Mouse (Mus musculus) midbrain, embryonic 13.5 days (tissue): Measurements from ENCODE around the gene Uggt2. TPM values are rescaled to one million over a fixed set of nuclear protein-coding genes. Genes with fewer than 3 reads are reported as not detected.

Experiments
- ATAC-seq: fragments of 200-750 bp; cut with Nextera tagmentation; 2 replicates; pipeline ENCODE4 v1.8.0; 2017; ENCODE audit warnings: mild to moderate bottlenecking, moderate TSS enrichment, moderate library complexity
- H3K27ac ChIP-seq: fragments of 300-500 bp; sonication (generic); 2 replicates; pipeline ENCODE4 v1.5.1; 2015; ENCODE audit warnings: inconsistent platforms, mild to moderate bottlenecking, moderate library complexity
- H3K27me3 ChIP-seq: fragments of 300-500 bp; sonication (generic); 2 replicates; pipeline ENCODE4 v1.6.1; 2015; ENCODE audit warnings: mild to moderate bottlenecking, inconsistent platforms
- H3K36me3 ChIP-seq: fragments of 300-500 bp; sonication (generic); 2 replicates; pipeline ENCODE4 v1.6.1; 2015; ENCODE audit warnings: mild to moderate bottlenecking, inconsistent platforms
- H3K4me1 ChIP-seq: fragments of 300-500 bp; sonication (generic); replicated peaks from 2 replicates; pipeline ENCODE4 v1.6.1; 2015; ENCODE audit warnings: inconsistent platforms
- H3K4me2 ChIP-seq: fragments of 300-500 bp; sonication (generic); replicated peaks from 2 replicates; pipeline ENCODE4 v1.6.1; 2015; ENCODE audit warnings: moderate library complexity, mild to moderate bottlenecking, inconsistent platforms
- H3K4me3 ChIP-seq: fragments of 300-500 bp; sonication (generic); replicated peaks from 2 replicates; pipeline ENCODE4 v1.5.1; 2015; ENCODE audit warnings: mild to moderate bottlenecking, inconsistent platforms
- H3K9ac ChIP-seq: fragments of 300-500 bp; sonication (generic); replicated peaks from 2 replicates; pipeline ENCODE4 v1.6.1; 2015; ENCODE audit warnings: mild to moderate bottlenecking, inconsistent platforms
- H3K9me3 ChIP-seq: fragments of 300-500 bp; sonication (generic); 2 replicates; pipeline ENCODE4 v1.6.1; 2016; ENCODE audit warnings: mild to moderate bottlenecking, inconsistent platforms
- WGBS: fragments of 180-500 bp; shearing (Covaris S2); methylation state at CpG from one replicate; pipeline ENCODE4 v1.1.7; 2015; 5-methylcytosine and 5-hydroxymethylcytosine counted together
- polyA plus RNA-seq: library from polyadenylated mRNA; unstranded; fragments of >200 nt; fragmentation: Nextera tagmentation; extraction: Ambion mirVana; gene quantifications from 2 replicates; pipeline ENCODE4 v1.2.1, GENCODE M21; 2015

The Uggt2 gene
- polyA plus RNA-seq, 1 experiment from 2014 or later = 20.1 TPM

DNA sequence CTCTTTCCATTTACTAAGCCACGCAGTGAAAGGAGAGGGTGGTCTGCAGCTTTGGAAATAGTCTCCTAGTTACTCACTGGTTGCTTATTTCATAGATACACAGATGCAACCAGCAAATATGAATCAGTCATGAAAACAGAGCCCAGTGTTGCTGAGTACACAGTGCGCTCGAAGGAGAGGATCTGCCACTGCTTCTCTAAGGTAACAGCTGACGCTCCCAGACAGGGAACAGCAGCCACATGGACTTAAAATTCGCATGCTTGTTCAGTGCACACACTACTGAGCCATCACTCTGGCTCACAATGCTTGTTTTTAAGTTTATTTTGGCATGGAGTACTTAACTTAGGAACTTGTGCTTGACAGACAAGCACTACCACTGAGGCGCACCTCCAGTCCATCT, 127.0 kb downstream of the Uggt2 start:
- Histone ChIP-seq H3K9ac (no peak overlapping the region), H3K36me3 (peaks cover 64% of the 10 kb centered on the region)
- 93% methylated on average over 6 of the region's 6 CpGs for WGBS

DNA sequence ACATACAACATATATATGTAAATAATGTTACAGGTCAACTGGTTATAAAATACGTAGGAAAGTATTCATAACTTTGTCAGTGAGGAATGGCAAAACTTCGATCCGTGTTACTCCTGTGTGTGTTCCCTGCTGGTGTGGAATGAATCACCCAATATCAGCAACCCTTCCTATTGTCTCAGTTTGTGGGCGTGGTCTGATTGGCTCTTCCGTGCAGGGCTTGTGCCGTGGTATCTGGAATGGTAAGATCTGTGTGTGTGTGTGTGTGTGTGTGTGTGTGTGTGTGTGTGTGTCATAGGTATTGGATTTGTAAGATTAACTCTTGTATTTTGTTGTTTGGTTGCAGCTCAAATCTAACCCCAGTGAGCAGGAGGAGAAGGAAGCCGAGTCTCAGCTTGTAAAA, 131.6 kb downstream of the Uggt2 start:
- Histone ChIP-seq H3K27me3 (no peaks in the 10 kb centered on the region), H3K4me3 (no peak overlapping the region), H3K4me2 (no peak overlapping the region), H3K4me1 (no peaks in the 10 kb centered on the region), H3K36me3 (peaks cover 49% of the 10 kb centered on the region), H3K9me3 (no peaks in the 10 kb centered on the region), H3K27ac (no peak overlapping the region), H3K9ac (no peak overlapping the region)
- no peak for ATAC-seq
- WGBS = 84% methylated on average over 7 of the region's 7 CpGs

More for the DNA sequence above, 127.0 kb downstream of the Uggt2 start:
- no peak overlapping the region for H3K4me3 ChIP-seq
- H3K4me2 ChIP-seq = no peak overlapping the region
- H3K9me3 ChIP-seq = no peaks in the 10 kb centered on the region
- no peaks in the 10 kb centered on the region for H3K27me3 ChIP-seq
- no peak for ATAC-seq
- H3K27ac ChIP-seq = no peak overlapping the region
- H3K4me1 ChIP-seq = 0 out of 2 replicates have a peak, but pooled peaks cover 3% of the 10 kb centered on the region

DNA sequence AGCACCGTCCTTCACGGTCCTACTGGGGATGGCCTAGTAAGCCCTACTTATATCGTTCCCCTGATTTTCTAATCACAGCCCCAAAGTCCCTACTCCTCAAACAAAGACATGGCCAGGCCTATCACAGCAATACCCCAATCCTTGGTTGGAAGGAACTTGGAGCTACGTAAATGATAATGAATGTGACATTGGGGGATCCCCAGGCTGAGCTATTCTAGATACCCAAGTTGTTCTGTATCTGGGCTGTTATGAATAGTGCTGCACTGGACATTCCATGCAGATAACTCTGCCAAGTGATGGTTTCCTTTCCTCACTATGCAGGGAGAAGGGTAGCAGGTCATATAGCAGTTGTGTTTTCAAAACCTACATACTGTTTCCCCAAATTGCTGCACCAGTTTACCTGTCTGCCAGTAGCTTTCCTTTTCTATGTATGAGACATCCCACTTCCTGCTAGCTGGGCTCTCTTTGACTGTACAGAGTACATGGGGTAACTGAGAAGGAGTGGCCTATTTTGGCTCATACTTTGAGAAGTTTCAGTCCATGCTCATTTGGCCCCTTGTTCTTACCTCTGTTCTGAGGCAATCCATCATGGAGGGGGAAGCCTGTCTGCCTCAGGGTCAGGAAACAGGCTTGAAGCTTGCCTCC, 133.8 kb downstream of the Uggt2 start:
- Histone ChIP-seq H3K4me3 (no peak overlapping the region), H3K4me2 (no peak overlapping the region)
- 94% methylated on average over 4 of the region's 4 CpGs for whole genome bisulfite sequencing

DNA sequence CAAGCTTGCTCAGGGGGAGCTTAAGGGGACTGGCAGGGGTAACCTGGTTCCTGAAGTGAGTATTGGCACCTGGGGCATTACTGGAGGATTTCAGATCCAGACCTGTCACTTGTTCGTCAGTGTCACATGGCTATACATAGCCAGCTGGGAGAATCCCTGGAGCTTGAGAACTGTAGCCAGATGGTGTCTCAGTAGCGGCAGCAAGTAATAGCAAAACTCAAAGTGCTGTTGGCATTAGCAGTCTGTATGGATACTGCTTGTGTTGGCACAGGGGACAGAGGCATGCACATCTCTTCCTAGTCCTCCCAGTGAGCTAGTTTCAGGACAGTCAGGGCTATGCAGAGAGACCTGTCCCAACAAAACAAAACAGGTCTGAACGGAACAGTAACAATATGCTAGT, 141.2 kb downstream of the Uggt2 start:
- Histone ChIP-seq H3K9me3 (no peaks in the 10 kb centered on the region), H3K27me3 (no peaks in the 10 kb centered on the region), H3K4me3 (no peak overlapping the region), H3K9ac (no peak overlapping the region), H3K4me2 (no peak overlapping the region), H3K36me3 (peaks cover 54% of the 10 kb centered on the region), H3K4me1 (no peaks in the 10 kb centered on the region), H3K27ac (no peak overlapping the region)
- ATAC-seq = no peak
- 87% methylated on average over 3 of the region's 3 CpGs for WGBS

More for the DNA sequence above, 133.8 kb downstream of the Uggt2 start:
- no peak overlapping the region for H3K27ac ChIP-seq
- no peak overlapping the region for H3K9ac ChIP-seq
- H3K27me3 ChIP-seq = no peaks in the 10 kb centered on the region
- ATAC-seq = no peak
- peaks cover 46% of the 10 kb centered on the region for H3K36me3 ChIP-seq
- no peaks in the 10 kb centered on the region for H3K4me1 ChIP-seq
- no peaks in the 10 kb centered on the region for H3K9me3 ChIP-seq

DNA sequence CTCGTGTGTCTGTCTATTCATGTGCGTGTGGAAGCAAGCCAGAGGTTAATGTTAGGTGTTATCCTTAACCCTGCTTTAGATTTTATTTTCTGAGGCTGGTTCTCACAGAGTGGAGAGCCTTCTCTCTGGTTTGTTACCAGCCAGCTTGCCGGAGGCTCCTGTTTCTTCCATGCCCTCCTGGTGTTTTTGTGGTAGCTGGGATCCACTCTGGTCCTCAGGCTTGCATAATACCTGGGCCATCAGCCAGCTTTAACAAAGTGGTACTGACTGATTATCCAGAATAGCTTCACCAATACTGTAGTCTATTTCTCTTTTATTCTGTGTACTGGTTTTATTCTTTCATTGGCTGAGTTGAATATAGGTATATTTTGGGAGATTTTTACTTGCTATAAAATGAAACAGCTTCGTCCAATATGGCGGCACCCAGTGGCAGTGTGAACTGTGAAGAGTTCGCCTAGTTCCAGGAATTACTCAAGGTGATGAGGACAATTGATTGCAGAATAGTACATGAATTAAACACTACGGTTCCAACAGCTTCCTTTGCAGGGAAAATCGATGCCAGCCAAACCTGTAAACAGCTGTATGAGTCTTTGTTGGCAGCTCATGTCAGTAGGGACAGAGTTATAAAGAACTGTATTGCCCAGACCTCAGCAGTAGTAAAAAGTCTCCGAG, 147.2 kb downstream of the Uggt2 start:
- H3K36me3 ChIP-seq = peaks cover 14% of the 10 kb centered on the region
- H3K4me3 ChIP-seq = no peak overlapping the region
- no peak for ATAC-seq
- H3K4me1 ChIP-seq = 0 out of 2 replicates have a peak, but pooled peaks cover 2% of the 10 kb centered on the region
- H3K27ac ChIP-seq = no peak overlapping the region
- H3K27me3 ChIP-seq = no peaks in the 10 kb centered on the region
- 95% methylated on average over 9 of the region's 9 CpGs for WGBS
- H3K9ac ChIP-seq = no peak overlapping the region
- no peak overlapping the region for H3K4me2 ChIP-seq
- H3K9me3 ChIP-seq = no peaks in the 10 kb centered on the region

DNA sequence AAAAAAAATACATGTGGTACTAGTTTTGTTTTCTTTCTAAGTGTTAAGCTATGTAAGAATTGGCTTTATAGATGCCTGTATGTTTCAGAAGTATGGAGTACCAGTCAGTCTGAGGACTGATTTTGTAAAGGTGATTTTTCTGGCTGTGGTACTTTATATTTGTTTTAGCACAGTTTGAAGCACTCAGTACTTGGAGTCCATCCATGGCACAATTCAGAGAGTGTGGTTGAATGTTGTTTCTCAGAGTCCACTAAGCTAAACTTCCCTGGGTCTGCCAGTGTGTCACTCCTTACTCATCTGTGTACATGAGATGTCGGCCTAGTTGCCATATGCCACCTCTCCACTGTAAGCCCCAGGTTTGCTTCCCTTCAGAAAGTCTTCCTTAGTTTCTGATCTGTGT, 150.4 kb downstream of the Uggt2 start:
- Histone ChIP-seq H3K27me3 (no peaks in the 10 kb centered on the region), H3K36me3 (peaks cover 4% of the 10 kb centered on the region; the same call in 1 of the 2 replicates), H3K4me3 (no peak overlapping the region), H3K4me2 (no peak overlapping the region), H3K9me3 (no peaks in the 10 kb centered on the region), H3K4me1 (0 out of 2 replicates have a peak, but pooled peaks cover 2% of the 10 kb centered on the region), H3K9ac (no peak overlapping the region), H3K27ac (no peak overlapping the region)
- 84% methylated on average over 1 of the region's 1 CpGs for WGBS
- ATAC-seq = no peak

DNA sequence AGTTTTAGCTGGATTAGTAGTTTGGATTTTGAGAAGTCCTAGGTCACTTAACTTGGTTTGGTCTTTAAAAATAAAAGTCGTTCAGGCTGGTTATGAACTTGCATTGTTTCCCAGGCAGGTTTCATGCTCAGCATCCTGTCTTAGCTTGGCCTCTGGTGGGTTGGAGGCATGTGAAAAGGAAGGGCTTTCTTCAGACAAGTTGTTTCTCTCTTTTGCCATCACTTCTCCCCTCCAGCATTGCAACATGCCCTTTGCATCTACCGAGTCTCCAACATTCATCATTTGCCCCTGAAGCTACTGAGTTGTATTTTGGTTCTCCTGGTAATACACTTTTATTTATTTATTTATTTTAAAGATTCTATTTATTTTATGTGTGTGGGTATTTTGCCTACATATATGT, 154.5 kb downstream of the Uggt2 start:
- Histone ChIP-seq H3K36me3 (no peaks in the 10 kb centered on the region), H3K27ac (no peak overlapping the region), H3K4me3 (no peak overlapping the region), H3K9ac (no peak overlapping the region), H3K9me3 (no peaks in the 10 kb centered on the region), H3K4me1 (peaks cover 12% of the 10 kb centered on the region), H3K27me3 (no peaks in the 10 kb centered on the region), H3K4me2 (no peak overlapping the region)
- 91% methylated on average over 2 of the region's 2 CpGs for WGBS
- no peak for ATAC-seq

DNA sequence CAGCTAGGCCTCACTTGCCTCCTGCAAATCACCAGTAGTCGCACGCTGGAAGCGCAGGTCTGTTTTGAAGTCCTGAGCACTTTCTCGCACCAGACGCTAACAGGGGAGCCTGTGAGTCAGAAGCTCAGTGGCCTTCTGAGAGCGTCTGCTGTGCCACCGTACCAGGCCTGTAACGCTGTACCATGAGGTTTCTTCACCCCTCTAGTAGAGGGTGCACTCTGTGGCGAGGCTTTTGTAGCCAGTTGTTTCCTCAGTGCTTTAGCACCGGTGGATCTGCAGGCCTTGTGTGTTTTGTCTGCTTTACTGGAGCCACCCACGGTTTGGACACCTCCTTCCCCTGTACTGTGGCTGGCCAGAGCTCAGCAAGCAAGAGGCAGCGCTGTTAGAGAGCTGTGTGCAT, 157.2 kb downstream of the Uggt2 start:
- Histone ChIP-seq H3K9me3 (no peaks in the 10 kb centered on the region), H3K4me3 (no peak overlapping the region), H3K36me3 (no peaks in the 10 kb centered on the region), H3K4me1 (peaks cover 27% of the 10 kb centered on the region), H3K9ac (no peak overlapping the region), H3K27me3 (no peaks in the 10 kb centered on the region), H3K27ac (no peak overlapping the region), H3K4me2 (no peak overlapping the region)
- WGBS = 34% methylated on average over 12 of the region's 12 CpGs
- ATAC-seq = no peak

DNA sequence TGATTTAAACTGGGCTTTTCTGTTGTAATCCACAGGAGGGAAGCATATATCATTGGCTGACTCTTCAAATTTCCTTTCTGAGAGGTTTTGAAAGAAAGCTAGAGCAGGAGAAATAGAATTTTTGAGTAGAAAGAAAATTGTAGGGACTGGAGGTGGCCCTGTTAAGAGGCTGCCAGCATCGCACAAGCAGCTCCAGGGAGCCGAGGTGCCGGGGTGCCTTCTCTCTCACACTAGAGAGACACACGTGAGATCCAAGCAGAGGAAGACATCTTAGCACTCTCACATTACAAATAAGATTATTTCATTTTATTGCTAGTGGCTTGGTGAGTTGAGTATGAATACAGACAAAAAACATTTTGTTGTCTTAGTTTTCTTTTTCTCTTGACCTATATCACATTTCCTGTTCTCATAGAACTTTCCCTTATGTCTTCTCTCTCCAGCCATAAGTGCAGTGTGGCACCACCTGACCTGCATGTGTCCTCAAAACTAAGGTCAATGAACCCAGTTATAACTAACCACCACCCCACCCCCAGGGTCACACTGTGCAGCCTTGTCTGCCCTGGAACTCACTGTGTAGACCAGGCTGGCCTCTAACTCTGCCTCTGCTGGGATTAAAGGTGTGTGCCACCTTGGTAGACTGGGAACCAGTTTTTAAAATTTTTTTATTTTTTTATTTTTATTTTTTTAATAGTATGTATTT, 158.3 kb downstream of the Uggt2 start:
- H3K27me3 ChIP-seq = peaks cover 6% of the 10 kb centered on the region; the same call in 1 of the 2 replicates
- no peak overlapping the region for H3K4me2 ChIP-seq
- H3K36me3 ChIP-seq = no peaks in the 10 kb centered on the region
- 84% methylated on average over 4 of the region's 4 CpGs for WGBS
- no peak overlapping the region for H3K9ac ChIP-seq
- H3K27ac ChIP-seq = no peak overlapping the region
- peaks cover 31% of the 10 kb centered on the region for H3K4me1 ChIP-seq
- ATAC-seq = no peak
- no peaks in the 10 kb centered on the region for H3K9me3 ChIP-seq
- H3K4me3 ChIP-seq = no peak overlapping the region

DNA sequence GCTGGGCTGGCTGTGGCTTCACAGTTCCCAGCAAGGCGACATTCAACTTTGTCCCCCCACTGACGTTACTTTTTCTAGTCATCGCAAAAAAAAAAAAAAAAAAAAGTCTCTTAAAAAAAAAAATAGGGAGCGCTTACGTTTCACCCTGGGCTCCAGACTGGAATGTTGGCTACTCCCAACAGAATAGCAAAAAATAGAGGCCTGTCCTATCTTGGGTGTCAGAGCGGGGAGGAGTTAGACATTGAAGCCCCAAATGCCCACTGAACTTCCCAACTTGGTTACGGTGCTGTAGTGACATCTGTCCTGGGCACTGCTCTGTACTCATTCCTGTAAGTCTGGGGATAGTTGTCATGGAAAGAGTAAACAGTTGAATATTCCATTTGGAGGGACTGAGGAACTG, 160.7 kb downstream of the Uggt2 start:
- H3K4me1 ChIP-seq = peaks cover 31% of the 10 kb centered on the region
- no peaks in the 10 kb centered on the region for H3K36me3 ChIP-seq
- ATAC-seq = no peak
- H3K27ac ChIP-seq = no peak overlapping the region
- H3K27me3 ChIP-seq = peaks cover 6% of the 10 kb centered on the region; the same call in 1 of the 2 replicates
- H3K4me3 ChIP-seq = peak overlapping the region; percentile 96
- no peaks in the 10 kb centered on the region for H3K9me3 ChIP-seq
- peak overlapping the region; percentile 66 for H3K4me2 ChIP-seq
- H3K9ac ChIP-seq = peak overlapping the region; percentile 94
- WGBS = 1% methylated on average over 7 of the region's 7 CpGs

DNA sequence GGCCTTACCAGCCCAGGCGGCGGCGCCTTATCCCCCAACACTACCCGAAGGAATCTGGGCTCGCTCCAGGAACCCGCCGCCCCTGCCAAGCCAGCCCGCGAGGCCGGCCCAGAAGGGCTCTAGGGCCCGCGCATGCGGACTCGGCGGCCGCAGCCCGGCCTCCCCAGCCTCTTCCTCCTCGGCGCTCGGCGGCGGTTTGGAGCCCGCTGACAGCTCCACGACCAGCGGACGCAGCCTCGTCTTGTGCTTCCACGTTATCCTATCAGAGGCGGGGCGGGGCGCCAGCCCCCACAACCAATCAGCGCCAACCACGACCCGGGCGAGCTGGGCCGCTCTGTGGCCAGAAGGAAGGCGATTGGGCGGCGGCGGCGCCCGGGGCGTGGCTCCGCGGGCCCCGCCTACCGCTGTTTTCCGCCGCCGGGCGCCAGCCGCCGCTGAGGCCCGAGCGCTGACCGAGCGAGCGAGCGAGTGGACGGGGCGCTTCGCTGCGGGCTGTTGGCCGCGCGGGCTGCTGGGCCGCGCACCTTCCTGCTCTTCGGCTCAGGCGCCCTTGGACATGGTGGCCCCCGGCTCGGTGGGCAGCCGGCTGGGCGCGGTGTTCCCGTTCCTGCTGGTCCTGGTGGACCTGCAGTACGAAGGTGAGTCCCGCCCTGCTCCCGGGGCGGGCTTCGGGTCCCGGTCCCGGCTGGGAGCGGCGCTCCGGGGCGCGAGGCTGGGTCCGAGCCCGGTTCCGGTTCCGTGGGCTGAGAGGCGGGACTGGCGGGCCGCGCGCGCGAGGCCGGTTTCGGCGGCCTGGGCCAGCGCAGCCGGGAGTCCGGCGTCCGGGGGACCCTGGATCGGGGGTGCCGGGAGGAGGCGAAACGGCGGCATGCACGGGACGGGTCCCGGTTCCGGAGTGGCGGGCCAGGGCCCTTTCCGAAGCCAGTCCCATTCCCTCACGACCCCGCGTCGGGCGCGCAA, 161.4 kb downstream of the Uggt2 start, which contains the start of gene Dnajc3:
Dnajc3 (plus strand) TSS at position 444 of the 960 bp plus-strand sequence.
- ATAC-seq = peak; percentile 100
- Histone ChIP-seq H3K4me1 (peaks cover 31% of the 10 kb centered on the region), H3K27me3 (peaks cover 6% of the 10 kb centered on the region; the same call in 1 of the 2 replicates), H3K4me3 (peak within 1 kb of the TSS; percentile 96), H3K9ac (peak within 1 kb of the TSS; percentile 94), H3K4me2 (peak within 1 kb of the TSS; percentile 68), H3K27ac (peak within 1 kb of the TSS; percentile 86), H3K9me3 (no peaks in the 10 kb centered on the region), H3K36me3 (no peaks in the 10 kb centered on the region)
- WGBS = under 1% methylated on average over 118 of the region's 124 CpGs
